Mouse (Mus musculus) MEL (cell line): ENCODE measurements around the gene Pip5k1b. TPM values are rescaled to one million over a fixed set of nuclear protein-coding genes. Genes with fewer than 3 reads are reported as not detected.

ENCODE experiments used
- DNase-seq: peaks from one replicate; pipeline ENCODE4 v3.0.0; 2011; ENCODE audit warnings: low read depth, low spot score
- H3K27ac ChIP-seq: 2 replicates; pipeline ENCODE4 v1.5.1; 2012; ENCODE audit warnings: low read depth, mild to moderate bottlenecking, control low read depth, low read length, moderate library complexity; ENCODE audit not compliant: control insufficient read depth
- H3K27me3 ChIP-seq, 2 experiments: fragments of 150-350 bp in 1 of 2; sonication (generic) in 1 of 2; 2 replicates each; pipeline ENCODE4 v1.6.1; 2012; ENCODE audit warnings: low read length in 2 of 2, mild to moderate bottlenecking in 2 of 2, improper control_type of control experiment in 1 of 2, moderate library complexity in 1 of 2; ENCODE audit not compliant: insufficient read depth in 2 of 2, control insufficient read depth in 1 of 2
- H3K36me3 ChIP-seq, 2 experiments: 2 replicates each; pipeline ENCODE4 v1.6.1; 2012 to 2014; ENCODE audit warnings: low read length in 2 of 2, improper control_type of control experiment in 1 of 2, inconsistent platforms in 1 of 2, mild to moderate bottlenecking in 1 of 2; ENCODE audit not compliant: insufficient read depth in 2 of 2, control insufficient read depth in 1 of 2
- H3K4me1 ChIP-seq, 2 experiments: fragments of 150-350 bp in 1 of 2; sonication (generic) in 1 of 2; 2 replicates each; pipeline ENCODE4 v1.6.1; 2012; ENCODE audit warnings: low read length in 2 of 2, improper control_type of control experiment in 1 of 2, mild to moderate bottlenecking in 1 of 2; ENCODE audit not compliant: insufficient read depth in 2 of 2, control insufficient read depth in 1 of 2
- H3K4me3 ChIP-seq, 2 experiments: fragments of 150-350 bp in 1 of 2; sonication (generic) in 1 of 2; 2 replicates each; pipeline ENCODE4 v1.5.1; 2012; ENCODE audit warnings: low read depth in 2 of 2, low read length in 2 of 2, mild to moderate bottlenecking in 2 of 2, moderate library complexity in 2 of 2, control low read depth in 1 of 2, improper control_type of control experiment in 1 of 2; ENCODE audit not compliant: control insufficient read depth in 1 of 2, insufficient read depth in 1 of 2
- H3K79me2 ChIP-seq: 2 replicates; pipeline ENCODE4 v1.6.1; 2012; ENCODE audit warnings: mild to moderate bottlenecking, low read length, moderate library complexity; ENCODE audit not compliant: control insufficient read depth, poor library complexity, insufficient read depth
- H3K9ac ChIP-seq: 2 replicates; pipeline ENCODE4 v1.6.1; 2012; ENCODE audit warnings: low read depth, mild to moderate bottlenecking, control low read depth, low read length, moderate library complexity; ENCODE audit not compliant: control insufficient read depth, poor library complexity, severe bottlenecking
- H3K9me3 ChIP-seq: fragments of 150-350 bp; sonication (generic); replicated peaks from 2 replicates; pipeline ENCODE4 v1.6.1; 2012; ENCODE audit warnings: mild to moderate bottlenecking, low read length, improper control_type of control experiment, moderate library complexity; ENCODE audit not compliant: insufficient read depth
- CTCF ChIP-seq, 3 experiments: IDR thresholded peaks in 2 of 3; conservative IDR thresholded peaks in 1 of 3; 2 replicates each; pipeline ENCODE4 v1.5.1; 2011 to 2012; ENCODE audit warnings: low read length in 3 of 3, low read depth in 2 of 3, mild to moderate bottlenecking in 2 of 3, improper control_type of control experiment in 1 of 3, inconsistent platforms in 1 of 3, mixed read lengths in 1 of 3, moderate library complexity in 1 of 3; ENCODE audit not compliant: control insufficient read depth in 1 of 3, insufficient read depth in 1 of 3, poor library complexity in 1 of 3, severe bottlenecking in 1 of 3
- JUND ChIP-seq: IDR thresholded peaks from 2 replicates; pipeline ENCODE4 v1.6.1; 2011; ENCODE audit warnings: low read depth, mild to moderate bottlenecking, improper control_type of control experiment, low read length
- MAX ChIP-seq: IDR thresholded peaks from 2 replicates; pipeline ENCODE4 v1.6.1; 2011; ENCODE audit warnings: low read length, improper control_type of control experiment
- MEF2A ChIP-seq: IDR thresholded peaks from 2 replicates; pipeline ENCODE4 v1.6.1; 2014; ENCODE audit warnings: low read depth, mild to moderate bottlenecking, inconsistent platforms, low read length, improper control_type of control experiment; ENCODE audit not compliant: poor library complexity, insufficient replicate concordance, severe bottlenecking; ENCODE audit errors: extremely low read depth
- MXI1 ChIP-seq: IDR thresholded peaks from 2 replicates; pipeline ENCODE4 v1.6.1; 2011; ENCODE audit warnings: mild to moderate bottlenecking, low read depth, low read length, improper control_type of control experiment
- MYB ChIP-seq: IDR thresholded peaks from 2 replicates; pipeline ENCODE4 v1.6.1; 2011; ENCODE audit warnings: mild to moderate bottlenecking, low read depth, low read length, improper control_type of control experiment
- MYC ChIP-seq: IDR thresholded peaks from 2 replicates; pipeline ENCODE4 v1.6.1; 2011; ENCODE audit warnings: low read depth, mild to moderate bottlenecking, low read length, improper control_type of control experiment, moderate library complexity
- NELFE ChIP-seq: IDR thresholded peaks from 2 replicates; pipeline ENCODE4 v1.6.1; 2011; ENCODE audit warnings: low read depth, low read length, improper control_type of control experiment
- POLR2AphosphoS2 ChIP-seq: IDR thresholded peaks from 2 replicates; pipeline ENCODE4 v1.6.1; 2011; ENCODE audit warnings: low read length, improper control_type of control experiment
- POLR2AphosphoS5 ChIP-seq: IDR thresholded peaks from 2 replicates; pipeline ENCODE4 v1.6.1; 2012; ENCODE audit warnings: low read depth, borderline replicate concordance, mild to moderate bottlenecking, inconsistent platforms, low read length, moderate library complexity, mixed read lengths
- RCOR1 ChIP-seq: IDR thresholded peaks from 2 replicates; pipeline ENCODE4 v1.6.1; 2012; ENCODE audit warnings: low read depth, mild to moderate bottlenecking, inconsistent platforms, low read length, improper control_type of control experiment
- SMC3 ChIP-seq: IDR thresholded peaks from 2 replicates; pipeline ENCODE4 v1.6.1; 2011; ENCODE audit warnings: low read depth, low read length, improper control_type of control experiment
- TAL1 ChIP-seq: IDR thresholded peaks from 2 replicates; pipeline ENCODE4 v1.6.1; 2012; ENCODE audit warnings: mild to moderate bottlenecking, inconsistent platforms, low read length, moderate library complexity, mixed read lengths
- TBP ChIP-seq: IDR thresholded peaks from 2 replicates; pipeline ENCODE4 v1.8.0; 2011; ENCODE audit warnings: low read depth, low read length, improper control_type of control experiment
- TCF12 ChIP-seq: IDR thresholded peaks from 2 replicates; pipeline ENCODE4 v1.6.1; 2014; ENCODE audit warnings: low read depth, mild to moderate bottlenecking, inconsistent platforms, low read length, improper control_type of control experiment, moderate library complexity
- ZKSCAN1 ChIP-seq: IDR thresholded peaks from 2 replicates; pipeline ENCODE4 v1.6.1; 2012; ENCODE audit warnings: low read depth, mild to moderate bottlenecking, inconsistent platforms, low read length, improper control_type of control experiment, moderate library complexity
- ZNF384 ChIP-seq: IDR thresholded peaks from 2 replicates; pipeline ENCODE4 v1.6.1; 2012; ENCODE audit warnings: low read depth, mild to moderate bottlenecking, inconsistent platforms, low read length, improper control_type of control experiment
- polyA plus RNA-seq, 2 experiments: library from polyadenylated mRNA; stranded (reverse) in 1 of 2; unstranded in 1 of 2; fragments of >175 nt in 1 of 2; fragments of >200 nt in 1 of 2; gene quantifications; 2 replicates each; pipeline versions ENCODE4 v1.2.1 to v1.2.4; 2012; ENCODE audit warnings: low replicate concordance in 2 of 2, low read depth in 1 of 2; ENCODE audit not compliant: insufficient read length in 2 of 2, insufficient read depth in 1 of 2, missing spikeins in 1 of 2
- total RNA-seq: library from RNA; depleted of rRNA; stranded (reverse); fragments of 300-350 nt; gene quantifications from 2 replicates; pipeline ENCODE4 v1.2.3, GENCODE M21; 2012

Pip5k1b gene
- total and polyA plus RNA-seq, 3 experiments: 3.4 to 10.0 TPM; not detected in 1

DNA sequence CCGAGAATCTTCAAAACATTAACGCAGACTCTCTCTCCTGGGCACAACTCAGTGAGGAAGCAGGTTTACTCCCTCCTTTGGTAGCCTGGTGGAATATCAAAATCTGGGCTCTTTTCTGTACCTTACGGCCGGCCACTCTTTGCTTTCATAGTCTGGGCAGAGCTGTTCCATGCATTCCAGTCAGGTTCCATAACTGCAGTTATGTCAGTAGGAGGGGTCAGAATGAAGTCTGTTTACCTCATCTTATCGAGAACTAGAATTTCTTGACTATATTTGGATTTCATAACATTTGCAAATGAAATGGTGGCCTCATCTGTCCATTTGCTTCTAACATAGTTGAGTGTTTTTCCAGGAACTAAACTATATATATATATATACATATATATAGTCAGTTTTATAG is 55.2 kb downstream of the Pip5k1b start:
- no peak overlapping the region for H3K4me3 ChIP-seq
- TF ChIP-seq MAX (no peak), POLR2AphosphoS2 (no peak), MYC (no peak), TAL1 (no peak), NELFE (no peak), CTCF (IDR thresholded peaks at IDR 0.05 in 2 of 3, conservative IDR thresholded peaks at IDR 0.05 in 1 of 3; ENCODE audit: control insufficient read depth in 1 of 3, insufficient read depth in 1 of 3, low read depth in 2 of 3, low read length in 3 of 3, poor library complexity in 1 of 3, severe bottlenecking in 1 of 3) (no peak), POLR2AphosphoS5 (no peak), JUND (no peak), MYB (no peak), MXI1 (no peak), MEF2A (no peak)
- no peaks in the 10 kb centered on the region for H3K4me1 ChIP-seq
- no peaks in the 10 kb centered on the region for H3K27me3 ChIP-seq
- H3K27ac ChIP-seq: no peak overlapping the region
- no peaks in the 10 kb centered on the region for H3K9me3 ChIP-seq
- no peaks in the 10 kb centered on the region for H3K36me3 ChIP-seq
- no peak overlapping the region for H3K9ac ChIP-seq
- no peak for DNase-seq
- H3K79me2 ChIP-seq: no peaks in the 10 kb centered on the region

DNA sequence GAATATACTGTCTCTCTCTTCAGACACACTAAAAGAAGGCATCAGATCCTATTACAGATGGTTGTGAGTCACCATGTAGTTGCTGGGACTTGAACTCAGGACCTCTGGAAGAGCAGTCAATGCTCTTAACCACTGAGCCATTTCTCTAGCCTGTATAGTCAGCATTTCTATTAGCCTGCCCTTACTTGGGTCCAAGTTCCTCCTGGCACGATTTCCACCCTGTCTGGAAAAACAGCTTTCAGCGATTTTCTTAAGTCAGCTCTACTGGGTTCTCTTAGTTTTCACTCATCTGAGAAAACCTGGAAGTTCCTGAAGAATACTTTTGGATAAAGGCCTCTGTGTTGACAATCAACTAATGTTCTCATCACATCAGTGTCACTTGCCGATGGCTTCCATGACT is 56.4 kb downstream of the Pip5k1b start:
- Histone ChIP-seq H3K27me3 (no peaks in the 10 kb centered on the region), H3K4me1 (no peaks in the 10 kb centered on the region), H3K79me2 (no peaks in the 10 kb centered on the region), H3K36me3 (no peaks in the 10 kb centered on the region), H3K4me3 (no peak overlapping the region), H3K9me3 (no peaks in the 10 kb centered on the region), H3K9ac (no peak overlapping the region), H3K27ac (no peak overlapping the region)
- no peak for DNase-seq
- TF ChIP-seq TBP (0 out of 2 replicates have a peak, but pooled peaks have one; percentile 35), SMC3 (no peak)

DNA sequence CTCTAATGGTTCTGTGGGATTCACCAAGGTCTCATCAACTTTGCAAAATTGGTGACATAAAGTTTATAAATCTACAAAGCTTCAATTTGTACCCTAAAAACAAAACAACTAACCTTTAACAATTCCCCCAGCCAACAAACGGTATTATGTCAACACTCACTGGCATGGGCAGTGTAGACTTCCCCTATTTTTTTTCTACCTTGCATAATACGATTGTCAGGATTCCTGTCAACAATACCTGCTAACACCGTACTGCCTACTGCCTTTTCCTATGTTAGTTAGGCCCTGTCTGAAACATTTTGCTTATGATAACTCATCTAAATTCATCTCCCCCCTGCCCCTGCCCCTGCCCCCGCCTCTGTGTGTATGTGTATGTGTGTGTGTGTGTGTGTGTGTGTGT is 61.8 kb downstream of the Pip5k1b start:
- TF ChIP-seq MAX (no peak), ZNF384 (0 out of 2 replicates have a peak, but pooled peaks have one; percentile 8), ZKSCAN1 (no peak), TCF12 (no peak), RCOR1 (no peak)
- Histone ChIP-seq H3K79me2 (no peaks in the 10 kb centered on the region), H3K36me3 (peaks cover 0 to 14% of the 10 kb centered on the region in 2 experiments; a peak in 2 of 4 replicates), H3K4me3 (no peak overlapping the region), H3K27me3 (no peaks in the 10 kb centered on the region), H3K4me1 (peaks cover 6 to 9% of the 10 kb centered on the region in 2 experiments), H3K27ac (no peak overlapping the region), H3K9ac (no peak overlapping the region), H3K9me3 (no peaks in the 10 kb centered on the region)
- DNase-seq: no peak
